Mouse (Mus musculus) small intestine, adult 2 months (tissue): Measurements from ENCODE around the gene Tmem143.

Experiments used
- CTCF ChIP-seq: fragments of 200-500 bp; IDR thresholded peaks from 2 replicates; pipeline ENCODE4 v1.5.1; 2012; ENCODE audit warnings: low read depth, mild to moderate bottlenecking, control low read depth, inconsistent platforms, low read length, moderate library complexity, mixed read lengths; ENCODE audit not compliant: insufficient replicate concordance, insufficient read length; ENCODE audit errors: extremely low read depth
- POLR2A ChIP-seq: fragments of 200-500 bp; IDR thresholded peaks from 2 replicates; pipeline ENCODE4 v1.6.1; 2012; ENCODE audit warnings: low read depth, mild to moderate bottlenecking, control low read depth, inconsistent platforms, low read length, moderate library complexity

DNA sequence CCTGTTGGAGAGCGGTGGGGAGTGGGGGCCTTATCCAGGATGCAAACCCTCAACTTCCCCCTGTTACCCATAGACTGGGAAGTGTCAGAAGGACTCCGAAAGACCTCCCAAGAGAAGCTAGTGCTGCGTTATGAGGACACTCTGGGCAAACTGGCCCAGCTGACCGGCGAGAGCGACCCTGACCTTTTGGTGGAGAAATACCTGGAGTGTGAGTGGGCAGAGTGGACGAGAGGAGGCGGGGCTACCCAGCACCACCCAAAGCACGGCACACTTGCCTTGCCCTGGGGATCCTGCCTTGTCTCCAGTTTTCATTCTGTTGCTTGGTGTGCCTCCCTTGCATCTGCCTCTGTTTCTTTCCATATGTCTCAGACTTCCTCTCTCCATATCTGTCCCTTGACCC is 45.2 kb downstream of the Tmem143 start:
- TF ChIP-seq CTCF, result no peak
- no peak for TF ChIP-seq POLR2A
